Mouse (Mus musculus) skeletal muscle tissue, adult 2 months (tissue): ENCODE results near the gene Olfr623.

Experiments used
- DNase-seq: peaks from one replicate; pipeline ENCODE4 v3.0.0-alpha.2; 2012; ENCODE audit warnings: low read depth, low spot score

The Olfr623 gene

GRCm38 (mm10) chr7:103663598-103663997 is at the start of gene Olfr623:
Gene Olfr623 (minus strand): TSS chr7:103663698.
- DNase-seq: no peak

- DNase-seq: no peak
Measured at GRCm38 (mm10) chr7:103712024-103712423, 48.5 kb upstream of the Olfr623 start.

- DNase-seq: no peak
Measured at GRCm38 (mm10) chr7:103699469-103699868, 36.0 kb upstream of the Olfr623 start.

- no peak for DNase-seq
Measured at GRCm38 (mm10) chr7:103682420-103682819, 18.9 kb upstream of the Olfr623 start, which contains the start of gene Olfr625-ps1. Gene Olfr625-ps1 (plus strand): TSS chr7:103682720.

GRCm38 (mm10) chr7:103671091-103671490 is 7.6 kb upstream of the Olfr623 start, which contains the start of gene Olfr624:
Gene Olfr624 (minus strand): TSS chr7:103671191.
- no peak for DNase-seq

- no peak for DNase-seq
Measured at GRCm38 (mm10) chr7:103644070-103644469, 19.4 kb downstream of the Olfr623 start.

- DNase-seq: no peak
Measured at GRCm38 (mm10) chr7:103642602-103643001, 20.9 kb downstream of the Olfr623 start, which contains the start of gene Olfr622. Gene Olfr622 (minus strand): TSS chr7:103642702.

- no peak for DNase-seq
Measured at GRCm38 (mm10) chr7:103636795-103637194, 26.7 kb downstream of the Olfr623 start.

- no peak for DNase-seq
Measured at GRCm38 (mm10) chr7:103612434-103612833, 51.1 kb downstream of the Olfr623 start, which contains the start of gene Olfr620. Gene Olfr620 (minus strand): TSS chr7:103612534.
